Mouse (Mus musculus) CD4-positive naive resting alpha-beta T cell, adult 57 days (primary cell): Measurements from ENCODE around the gene Klra8. TPM values are rescaled to one million over a fixed set of nuclear protein-coding genes. Genes with fewer than 3 reads are reported as not detected.

Source experiments
- total RNA-seq: library from RNA; stranded (reverse); gene quantifications from one replicate; pipeline ENCODE4 v1.2.4, GENCODE M21; 2023

The Klra8 gene
- not detected for total RNA-seq

GRCm38 (mm10) chr6:130129798-130130197 lies at the start of gene Klra8:
Gene Klra8 (minus strand): TSS chr6:130129898.

GRCm38 (mm10) chr6:130067171-130067570 lies 62.5 kb downstream of the Klra8 start, which contains the start of gene Klra4:
Gene Klra4 (minus strand): TSS chr6:130067271.

Other genes starting within 250 kb of the Klra8 start
- gene Klra5, start 212.2 kb downstream of the Klra8 start, total RNA-seq: 0.77 TPM
- 2.5 TPM for gene Klra6, start 102.9 kb downstream of the Klra8 start, total RNA-seq
- 0.95 TPM for gene Klra4, start 62.6 kb downstream of the Klra8 start, total RNA-seq
- gene Klra9, start 63.2 kb upstream of the Klra8 start, total RNA-seq: not detected
- gene Klra7, start 103.4 kb upstream of the Klra8 start, total RNA-seq: 1.0 TPM
- not detected for gene Klra10, start 152.0 kb upstream of the Klra8 start, total RNA-seq
- not detected for gene Klra3, start 207.7 kb upstream of the Klra8 start, total RNA-seq